Mouse (Mus musculus) heart, postnatal 0 days (tissue): ENCODE measurements around the gene Rab23.

Source experiments
- CTCF ChIP-seq: IDR thresholded peaks from 2 replicates; pipeline ENCODE4 v1.5.1; 2016; ENCODE audit warnings: antibody characterized with exemption, control low read depth, low read depth
- EP300 ChIP-seq: IDR thresholded peaks from 2 replicates; pipeline ENCODE4 v1.6.1; 2016; ENCODE audit warnings: antibody characterized with exemption, low read depth

DNA sequence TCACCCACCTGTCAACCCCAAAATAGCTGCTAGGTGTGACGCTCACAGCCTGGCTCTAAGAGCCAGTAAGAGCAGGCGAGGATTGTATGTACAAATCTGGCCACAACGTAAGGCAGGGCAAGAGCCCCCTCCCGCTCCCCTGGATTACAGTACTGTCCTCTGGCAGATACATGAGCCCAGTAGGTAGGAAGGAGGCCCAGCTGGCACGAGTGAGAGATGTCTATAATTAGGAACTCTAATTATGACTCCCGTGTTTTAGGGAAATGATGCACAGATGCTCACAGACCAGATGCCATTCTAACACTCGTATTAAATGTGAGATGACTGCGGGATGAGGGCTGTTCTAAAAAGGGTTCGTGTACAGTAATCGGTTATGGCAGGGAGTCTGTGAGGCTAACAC, 31.6 kb downstream of the Rab23 start:
- TF ChIP-seq CTCF (no peak), EP300 (no peak)
